Mouse (Mus musculus) heart, postnatal 0 days (tissue): ENCODE measurements around the gene Epha6. TPM values are rescaled to one million over a fixed set of nuclear protein-coding genes. Genes with fewer than 3 reads are reported as not detected.

Experiments
- ATAC-seq: fragments of 200-750 bp; cut with Nextera tagmentation; 2 replicates; pipeline ENCODE4 v1.8.0; 2017; ENCODE audit warnings: low read depth, moderate number of reproducible peaks, moderate library complexity; ENCODE audit not compliant: insufficient read depth
- DNase-seq: peaks from one replicate; pipeline ENCODE4 v3.0.0-alpha.2; 2016; ENCODE audit warnings: low spot score
- H3K27ac ChIP-seq: fragments of 300-500 bp; sonication (generic); 2 replicates; pipeline ENCODE4 v1.5.1; 2014; ENCODE audit warnings: low read depth, mild to moderate bottlenecking
- H3K27me3 ChIP-seq: fragments of 300-500 bp; sonication (generic); 2 replicates; pipeline ENCODE4 v1.6.1; 2014; ENCODE audit warnings: low read length, mixed read lengths; ENCODE audit not compliant: control insufficient read depth, insufficient read depth
- H3K36me3 ChIP-seq: fragments of 300-500 bp; sonication (generic); replicated peaks from 2 replicates; pipeline ENCODE4 v1.6.1; 2014; ENCODE audit warnings: low read length, mixed read lengths; ENCODE audit not compliant: control insufficient read depth, insufficient read depth
- H3K4me1 ChIP-seq: fragments of 300-500 bp; sonication (generic); 2 replicates; pipeline ENCODE4 v1.6.1; 2014; ENCODE audit warnings: antibody characterized with exemption; ENCODE audit not compliant: control insufficient read depth, insufficient read depth
- H3K4me2 ChIP-seq: fragments of 300-500 bp; sonication (generic); 2 replicates; pipeline ENCODE4 v1.6.1; 2014; ENCODE audit warnings: low read depth, mild to moderate bottlenecking, low read length, moderate library complexity
- H3K4me3 ChIP-seq: fragments of 300-500 bp; sonication (generic); 2 replicates; pipeline ENCODE4 v1.5.1; 2014; ENCODE audit warnings: low read depth, low read length
- H3K9ac ChIP-seq: fragments of 300-500 bp; sonication (generic); replicated peaks from 2 replicates; pipeline ENCODE4 v1.6.1; 2014; ENCODE audit warnings: low read depth, low read length, mixed read lengths
- H3K9me3 ChIP-seq: fragments of 300-500 bp; sonication (generic); replicated peaks from 2 replicates; pipeline ENCODE4 v1.6.1; 2016; ENCODE audit warnings: low read length; ENCODE audit not compliant: control insufficient read depth
- CTCF ChIP-seq: IDR thresholded peaks from 2 replicates; pipeline ENCODE4 v1.5.1; 2016; ENCODE audit warnings: antibody characterized with exemption, control low read depth, low read depth
- EP300 ChIP-seq: IDR thresholded peaks from 2 replicates; pipeline ENCODE4 v1.6.1; 2016; ENCODE audit warnings: antibody characterized with exemption, low read depth
- WGBS: fragments of 180-500 bp; shearing (Covaris S2); extraction: QIAGEN DNeasy Blood & Tissue Kit; methylation state at CpG from one replicate; pipeline ENCODE4 v1.1.7; 2014; 5-methylcytosine and 5-hydroxymethylcytosine counted together
- polyA plus RNA-seq: library from polyadenylated mRNA; unstranded; fragments of >200 nt; fragmentation: Nextera tagmentation; extraction: Ambion mirVana; gene quantifications from 2 replicates; pipeline ENCODE4 v1.2.1, GENCODE M21; 2015
- total RNA-seq: library from RNA; depleted of rRNA; stranded (reverse); fragments of >200 nt; gene quantifications from 2 replicates; pipeline ENCODE4 v1.2.3, GENCODE M21; 2014; ENCODE audit warnings: low replicate concordance

The Epha6 gene
- total and polyA plus RNA-seq, 2 experiments from 2014 or later, result not detected

DNA sequence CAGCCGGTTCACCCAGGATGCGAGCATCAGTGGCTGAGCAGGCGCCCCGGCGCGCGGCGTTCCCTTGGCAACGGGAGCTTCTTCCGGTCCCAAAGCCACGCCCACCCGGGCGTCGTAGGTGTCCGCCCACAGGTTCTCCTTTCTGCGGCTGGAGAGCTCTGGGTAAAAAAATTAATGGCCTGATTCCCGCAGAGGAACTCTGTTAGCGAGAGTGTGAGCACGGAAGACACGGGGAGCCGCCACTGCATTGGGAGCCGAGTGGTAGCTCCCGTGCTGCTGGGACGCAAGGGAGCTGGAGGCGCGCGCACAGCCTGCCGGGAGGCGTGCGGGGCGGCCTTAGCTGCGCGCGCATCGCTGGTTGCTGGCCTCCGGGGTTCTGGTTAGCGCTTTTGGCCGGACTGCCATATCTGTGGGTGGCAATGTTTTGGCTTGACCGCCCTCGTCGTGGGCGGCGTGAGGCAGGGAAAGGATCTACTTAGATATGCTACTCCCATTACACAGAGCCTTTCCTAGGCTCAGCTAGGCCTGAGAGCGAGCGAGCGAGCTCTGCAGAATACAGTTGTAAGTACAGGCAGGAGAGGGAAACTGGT is 966.1 kb downstream of the Epha6 start, which contains the start of gene Arl6:
Arl6 (minus strand) TSS at position 290 of the 590 bp plus-strand sequence.
- ATAC-seq (peak; percentile 97), DNase-seq (peak; percentile 88)
- Histone ChIP-seq H3K9ac (peak within 1 kb of the TSS; percentile 72), H3K27me3 (no peaks in the 10 kb centered on the region), H3K9me3 (no peaks in the 10 kb centered on the region), H3K4me1 (0 out of 2 replicates have a peak, but pooled peaks cover 3% of the 10 kb centered on the region), H3K27ac (peak within 1 kb of the TSS; percentile 97), H3K36me3 (no peaks in the 10 kb centered on the region), H3K4me2 (peak within 1 kb of the TSS; percentile 71), H3K4me3 (peak within 1 kb of the TSS; percentile 81)
- under 1% methylated on average over 44 of the region's 46 CpGs for WGBS
- TF ChIP-seq CTCF (no peak), EP300 (no peak)

DNA sequence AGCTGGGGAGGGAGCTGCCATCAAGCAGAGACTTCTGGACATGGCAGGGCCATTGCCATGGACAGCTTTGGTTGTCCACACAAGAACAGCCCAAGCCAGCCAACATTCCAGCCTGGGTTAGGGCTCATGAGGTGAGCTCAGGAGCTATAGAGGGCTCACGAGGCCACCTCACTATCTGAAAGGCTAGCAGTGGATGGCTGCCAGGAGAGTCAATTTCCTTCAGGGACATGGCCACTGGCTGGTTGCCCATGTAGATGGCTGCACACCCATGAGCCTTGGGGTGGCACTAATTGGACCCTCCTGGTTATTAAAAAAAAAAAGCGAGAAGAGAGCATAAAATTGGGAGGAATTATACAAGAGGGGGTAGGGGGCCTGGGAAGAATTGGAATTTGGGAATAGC is 970.7 kb downstream of the Epha6 start:
- no peaks in the 10 kb centered on the region for H3K9me3 ChIP-seq
- no peaks in the 10 kb centered on the region for H3K27me3 ChIP-seq
- H3K4me1 ChIP-seq, result 0 out of 2 replicates have a peak, but pooled peaks cover 3% of the 10 kb centered on the region
- no peak overlapping the region for H3K4me2 ChIP-seq
- TF ChIP-seq EP300, result no peak
- no peak for TF ChIP-seq CTCF
- no peak overlapping the region for H3K27ac ChIP-seq
- DNase-seq, result no peak
- WGBS, result 65% methylated on average over 2 of the region's 2 CpGs
- H3K9ac ChIP-seq, result no peak overlapping the region
- H3K4me3 ChIP-seq, result no peak overlapping the region
- no peaks in the 10 kb centered on the region; the same call in 1 of the 2 replicates for H3K36me3 ChIP-seq
- no peak for ATAC-seq

DNA sequence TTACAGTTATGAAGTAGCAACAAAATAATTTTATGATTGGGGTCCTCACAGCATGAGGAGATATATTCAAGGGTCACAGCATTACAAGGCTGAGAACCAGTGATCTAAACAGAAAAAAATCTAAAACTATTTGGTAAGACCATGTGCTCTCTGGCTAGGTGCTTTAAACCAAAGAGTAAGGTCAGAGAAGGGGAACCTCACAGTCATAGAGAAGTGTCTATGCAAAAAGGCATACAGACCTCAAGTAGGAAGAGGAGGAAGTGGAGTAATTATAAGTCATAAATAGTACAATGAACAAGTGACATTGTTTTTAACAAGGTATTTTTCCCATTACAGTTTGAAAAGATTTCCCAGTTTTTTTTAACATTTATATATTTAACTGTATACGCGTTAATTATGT is 983.8 kb downstream of the Epha6 start:
- ATAC-seq (no peak), DNase-seq (no peak)
- H3K27ac ChIP-seq, result no peak overlapping the region
- H3K9ac ChIP-seq, result no peak overlapping the region
- H3K4me3 ChIP-seq, result no peak overlapping the region
- no peaks in the 10 kb centered on the region for H3K4me1 ChIP-seq
- no peaks in the 10 kb centered on the region for H3K9me3 ChIP-seq
- 93% methylated on average over 2 of the region's 2 CpGs for WGBS
- no peak for TF ChIP-seq CTCF
- TF ChIP-seq EP300, result no peak
- no peaks in the 10 kb centered on the region for H3K36me3 ChIP-seq
- H3K27me3 ChIP-seq, result no peaks in the 10 kb centered on the region
- H3K4me2 ChIP-seq, result no peak overlapping the region

DNA sequence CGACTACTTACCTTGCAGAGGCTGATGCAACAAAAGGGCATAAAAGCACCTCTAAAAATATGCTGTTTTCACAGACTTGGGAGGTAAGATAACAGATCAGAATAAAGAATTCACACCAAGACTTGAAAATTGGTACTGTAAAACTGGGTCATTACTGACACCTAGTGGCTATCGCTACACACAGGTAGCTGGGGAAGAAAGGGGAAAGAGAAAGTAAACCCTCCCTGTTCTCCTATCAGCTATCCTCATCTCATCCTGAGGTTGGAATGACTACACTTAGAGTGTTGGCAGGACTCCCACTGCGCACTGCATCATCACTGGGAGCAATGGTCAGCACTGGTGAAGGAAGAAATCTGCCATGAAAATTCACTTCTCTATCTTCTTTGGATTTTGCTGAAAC is 988.2 kb downstream of the Epha6 start:
- Histone ChIP-seq H3K36me3 (no peaks in the 10 kb centered on the region), H3K4me3 (no peak overlapping the region), H3K4me2 (no peak overlapping the region), H3K27me3 (no peaks in the 10 kb centered on the region), H3K9ac (no peak overlapping the region), H3K4me1 (no peaks in the 10 kb centered on the region), H3K27ac (no peak overlapping the region), H3K9me3 (no peaks in the 10 kb centered on the region)
- ATAC-seq, result no peak
- peak; percentile 55 for DNase-seq
- TF ChIP-seq CTCF (peak; percentile 77), EP300 (no peak)
- WGBS, result 13% methylated on average over 3 of the region's 3 CpGs

DNA sequence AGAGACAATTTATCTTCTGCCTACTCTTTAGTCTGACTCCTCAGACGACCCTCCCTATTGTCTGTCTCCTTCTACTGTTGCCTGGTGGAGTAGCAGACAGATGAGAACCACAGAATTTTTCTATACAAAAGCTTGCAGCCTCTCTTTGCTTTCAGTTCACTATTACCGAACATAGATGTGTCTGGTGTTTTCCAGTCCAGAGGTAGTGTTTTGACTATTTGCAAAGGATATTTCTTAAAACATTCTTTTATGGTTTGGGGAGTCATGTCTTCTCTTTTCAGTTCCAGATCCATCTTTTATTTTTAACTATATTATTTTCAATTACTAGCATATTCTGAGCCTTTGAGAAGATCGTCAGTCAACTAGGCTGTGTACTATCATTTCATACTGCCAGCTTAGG is 989.7 kb downstream of the Epha6 start:
- no peak overlapping the region for H3K27ac ChIP-seq
- no peak for DNase-seq
- H3K27me3 ChIP-seq, result no peaks in the 10 kb centered on the region
- H3K9ac ChIP-seq, result no peak overlapping the region
- no peak for ATAC-seq
- H3K9me3 ChIP-seq, result no peaks in the 10 kb centered on the region
- no peaks in the 10 kb centered on the region for H3K4me1 ChIP-seq
- H3K4me2 ChIP-seq, result no peak overlapping the region
- H3K36me3 ChIP-seq, result no peaks in the 10 kb centered on the region
- no peak overlapping the region for H3K4me3 ChIP-seq
- no peak for TF ChIP-seq CTCF
- no peak for TF ChIP-seq EP300
- 74% methylated on average over 3 of the region's 3 CpGs for WGBS

DNA sequence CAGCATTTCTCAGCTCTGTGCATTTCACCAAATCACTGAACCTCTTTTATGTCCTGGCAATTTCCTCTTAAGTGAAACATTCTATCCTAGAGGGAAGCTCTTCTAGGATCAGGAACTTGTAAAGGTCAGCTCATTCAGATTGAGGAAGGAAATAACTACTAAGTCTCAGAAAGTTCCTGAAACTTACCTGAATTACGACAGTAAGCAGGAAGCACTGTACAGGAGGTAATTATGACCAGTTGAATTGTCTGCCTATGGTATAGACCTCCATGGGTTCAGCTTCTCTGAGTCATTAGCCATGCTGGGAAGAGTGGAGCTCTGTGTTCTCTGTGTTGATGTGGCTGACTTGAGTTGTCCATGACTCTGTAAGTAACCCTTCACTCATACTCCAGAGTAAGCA is 994.6 kb downstream of the Epha6 start:
- H3K9ac ChIP-seq, result no peak overlapping the region
- H3K27ac ChIP-seq, result no peak overlapping the region
- H3K36me3 ChIP-seq, result no peaks in the 10 kb centered on the region
- no peak for ATAC-seq
- no peaks in the 10 kb centered on the region for H3K4me1 ChIP-seq
- H3K27me3 ChIP-seq, result no peaks in the 10 kb centered on the region
- TF ChIP-seq CTCF (no peak), EP300 (no peak)
- no peak for DNase-seq
- no peak overlapping the region for H3K4me2 ChIP-seq
- no peaks in the 10 kb centered on the region for H3K9me3 ChIP-seq
- 76% methylated on average over 1 of the region's 1 CpGs for WGBS
- no peak overlapping the region for H3K4me3 ChIP-seq
